Mouse (Mus musculus) ES-E14 (cell line): ENCODE data around the gene Foxp1. TPM values are rescaled to one million over a fixed set of nuclear protein-coding genes. Genes with fewer than 3 reads are reported as not detected.

Experiments
- DNase-seq: peaks from one replicate; pipeline ENCODE4 v3.0.0-alpha.2; 2013; ENCODE audit warnings: low read depth, low spot score
- H3K27ac ChIP-seq: 2 replicates; pipeline ENCODE4 v1.5.1; 2012; ENCODE audit warnings: low read depth, mild to moderate bottlenecking, low read length, moderate library complexity, mixed read lengths; ENCODE audit not compliant: poor library complexity, insufficient read depth, severe bottlenecking
- H3K36me3 ChIP-seq: 2 replicates; pipeline ENCODE4 v1.6.1; 2012; ENCODE audit warnings: mild to moderate bottlenecking, low read length, moderate library complexity, mixed read lengths; ENCODE audit not compliant: control insufficient read depth, poor library complexity, insufficient read depth, severe bottlenecking
- H3K4me1 ChIP-seq, 2 experiments: fragments of 150-350 bp in 1 of 2; sonication (generic) in 1 of 2; 2 replicates each; pipeline ENCODE4 v1.6.1; 2012; ENCODE audit warnings: low read length in 2 of 2, mild to moderate bottlenecking in 1 of 2, mixed read lengths in 1 of 2; ENCODE audit not compliant: control insufficient read depth in 2 of 2, insufficient read depth in 2 of 2, poor library complexity in 1 of 2
- H3K4me3 ChIP-seq, 2 experiments: fragments of 150-350 bp in 1 of 2; sonication (generic) in 1 of 2; 2 replicates each; pipeline ENCODE4 v1.5.1; 2012; ENCODE audit warnings: low read length in 2 of 2, low read depth in 1 of 2, mild to moderate bottlenecking in 1 of 2, mixed read lengths in 1 of 2; ENCODE audit not compliant: insufficient read depth in 1 of 2, poor library complexity in 1 of 2, severe bottlenecking in 1 of 2
- H3K9ac ChIP-seq: 2 replicates; pipeline ENCODE4 v1.6.1; 2012; ENCODE audit warnings: low read depth, mild to moderate bottlenecking, low read length, mixed read lengths; ENCODE audit not compliant: poor library complexity, insufficient read depth, severe bottlenecking
- H3K9me3 ChIP-seq: fragments of 150-350 bp; sonication (generic); 2 replicates; pipeline ENCODE4 v1.6.1; 2012; ENCODE audit warnings: low read depth, mild to moderate bottlenecking, low read length; ENCODE audit not compliant: control insufficient read depth, insufficient read depth
- CHD2 ChIP-seq: IDR thresholded peaks from 2 replicates; pipeline ENCODE4 v1.6.1; 2014; ENCODE audit warnings: mild to moderate bottlenecking, low read depth, low read length, inconsistent platforms
- HCFC1 ChIP-seq: IDR thresholded peaks from 2 replicates; pipeline ENCODE4 v1.6.1; 2012; ENCODE audit warnings: low read length, inconsistent platforms, borderline replicate concordance; ENCODE audit not compliant: insufficient read depth
- MAFK ChIP-seq: IDR thresholded peaks from 2 replicates; pipeline ENCODE4 v1.6.1; 2014; ENCODE audit warnings: mild to moderate bottlenecking, low read depth, low read length, inconsistent platforms; ENCODE audit not compliant: insufficient read depth
- ZC3H11A ChIP-seq: IDR thresholded peaks from 2 replicates; pipeline ENCODE4 v1.6.1; 2012; ENCODE audit warnings: low read depth, mild to moderate bottlenecking, inconsistent platforms, low read length, borderline replicate concordance
- ZNF384 ChIP-seq: IDR thresholded peaks from 2 replicates; pipeline ENCODE4 v1.6.1; 2012; ENCODE audit warnings: low read depth, low read length, inconsistent platforms
- in situ Hi-C, 2 experiments: fragments of 600-800 bp; cut with MboI; formaldehyde crosslinking; loops; one replicate each; pipeline ENCODE4 v1.15.1; 2025; ENCODE audit warnings: low sequenced_read_pairs in 2 of 2, inconsistent platforms in 1 of 2; ENCODE audit not compliant: unreplicated experiment in 2 of 2
- total RNA-seq: library from RNA; depleted of rRNA; stranded (reverse); fragments of 300-350 nt; gene quantifications from 2 replicates; pipeline ENCODE4 v1.2.3, GENCODE M21; 2012

Gene Foxp1
- total RNA-seq, 1 experiment, result 70.0 TPM

DNA sequence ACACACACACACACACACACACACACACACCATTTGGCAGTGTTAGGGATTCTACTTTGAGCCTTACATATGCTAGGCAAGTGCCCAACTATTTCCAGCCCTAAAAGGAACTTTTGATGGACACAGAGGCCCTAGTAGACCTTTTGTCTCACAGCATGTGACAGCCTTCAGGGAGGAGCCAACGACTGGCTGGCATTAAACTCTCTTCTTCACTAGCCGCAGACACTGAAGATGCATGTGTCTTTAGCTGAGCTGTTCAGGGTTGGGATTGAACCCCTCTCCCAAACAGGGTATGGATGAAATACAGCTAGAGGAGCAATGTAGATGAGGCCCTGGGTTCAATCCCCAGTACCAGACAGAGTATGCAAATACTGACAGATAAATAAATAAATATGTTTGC lies 428.7 kb downstream of the Foxp1 start:
- Histone ChIP-seq H3K36me3 (no peaks in the 10 kb centered on the region), H3K9me3 (no peaks in the 10 kb centered on the region), H3K9ac (no peak overlapping the region), H3K4me1 (peaks cover 5 to 6% of the 10 kb centered on the region in 2 experiments; a peak in 2 of 4 replicates), H3K4me3 (no peak overlapping the region), H3K27ac (no peak overlapping the region)
- in situ Hi-C loops, result no loop called here
- no peak for DNase-seq
- TF ChIP-seq MAFK, result no peak
- no peak for TF ChIP-seq ZC3H11A
- no peak for TF ChIP-seq CHD2
- no peak for TF ChIP-seq HCFC1
- no peak for TF ChIP-seq ZNF384

DNA sequence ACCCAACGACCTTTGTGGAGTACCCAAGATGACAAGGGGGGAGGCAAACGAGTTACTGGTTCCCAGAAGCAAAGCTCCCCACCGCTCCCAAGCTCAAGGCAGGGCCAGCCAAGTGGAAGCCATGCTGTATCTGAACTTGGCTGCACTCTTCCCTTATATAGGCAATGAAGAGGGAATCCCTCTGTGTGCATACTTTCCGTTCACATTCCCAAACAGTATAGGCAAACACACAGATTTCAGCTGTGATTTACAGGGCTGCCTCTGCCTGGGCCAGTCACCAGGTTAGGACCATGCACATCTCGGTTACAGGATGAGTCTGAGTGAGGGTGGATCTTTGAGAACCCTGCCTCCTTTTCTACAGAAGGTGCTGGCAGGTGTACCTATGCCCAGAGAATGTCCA lies 429.3 kb downstream of the Foxp1 start:
- Histone ChIP-seq H3K9me3 (no peaks in the 10 kb centered on the region), H3K9ac (no peak overlapping the region), H3K36me3 (no peaks in the 10 kb centered on the region), H3K4me3 (no peak overlapping the region), H3K27ac (no peak overlapping the region), H3K4me1 (peaks cover 3 to 6% of the 10 kb centered on the region in 2 experiments; a peak in 2 of 4 replicates)
- TF ChIP-seq ZC3H11A (no peak), CHD2 (no peak), HCFC1 (no peak), MAFK (no peak), ZNF384 (no peak)
- in situ Hi-C loops, result no loop called here
- DNase-seq, result no peak

DNA sequence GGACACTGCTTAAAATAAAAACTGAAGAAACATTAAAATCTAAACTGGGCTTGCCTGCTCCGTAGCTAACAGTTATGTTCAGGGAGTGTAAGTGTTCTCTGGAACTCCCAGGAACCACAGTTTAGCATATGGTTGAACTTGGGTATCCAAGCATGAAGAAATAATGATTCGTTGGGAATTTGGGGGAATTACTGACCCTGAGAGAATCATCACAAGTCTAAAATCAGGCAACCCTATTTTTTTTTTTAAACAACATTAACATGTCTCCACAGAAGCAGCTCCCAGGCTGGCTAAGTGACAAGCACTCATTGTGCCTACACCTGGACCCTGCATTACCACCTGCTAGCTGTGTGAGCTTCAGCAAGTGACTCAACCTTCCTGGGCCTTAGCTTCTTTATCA lies 430.7 kb downstream of the Foxp1 start:
- DNase-seq, result no peak
- Histone ChIP-seq H3K27ac (no peak overlapping the region), H3K9ac (no peak overlapping the region), H3K9me3 (no peaks in the 10 kb centered on the region), H3K4me3 (no peak overlapping the region), H3K36me3 (no peaks in the 10 kb centered on the region), H3K4me1 (peaks cover 3 to 6% of the 10 kb centered on the region in 2 experiments; a peak in 2 of 4 replicates)
- in situ Hi-C loops, result no loop called here
- TF ChIP-seq ZC3H11A (no peak), MAFK (no peak), ZNF384 (no peak), CHD2 (no peak), HCFC1 (no peak)

DNA sequence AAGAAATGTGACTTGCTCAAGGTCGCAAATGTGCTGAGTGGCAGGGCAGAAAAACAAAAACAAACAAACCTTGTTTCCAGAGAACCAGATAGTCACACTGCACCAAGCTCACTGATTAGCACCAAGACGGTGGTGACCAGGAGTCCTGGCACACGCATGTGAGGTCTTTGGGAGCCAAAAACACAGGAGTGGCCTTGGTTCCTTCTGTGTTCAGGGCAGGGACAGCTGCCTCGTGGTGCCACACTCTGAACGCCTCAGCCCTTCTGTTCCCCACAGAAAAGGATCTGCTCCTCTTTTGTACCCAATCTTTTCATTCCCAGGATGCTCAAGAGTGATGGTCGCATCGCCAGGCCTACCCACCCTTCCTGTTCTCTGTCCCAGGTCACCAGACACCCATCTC lies 434.9 kb downstream of the Foxp1 start:
- H3K9ac ChIP-seq, result no peak overlapping the region

DNA sequence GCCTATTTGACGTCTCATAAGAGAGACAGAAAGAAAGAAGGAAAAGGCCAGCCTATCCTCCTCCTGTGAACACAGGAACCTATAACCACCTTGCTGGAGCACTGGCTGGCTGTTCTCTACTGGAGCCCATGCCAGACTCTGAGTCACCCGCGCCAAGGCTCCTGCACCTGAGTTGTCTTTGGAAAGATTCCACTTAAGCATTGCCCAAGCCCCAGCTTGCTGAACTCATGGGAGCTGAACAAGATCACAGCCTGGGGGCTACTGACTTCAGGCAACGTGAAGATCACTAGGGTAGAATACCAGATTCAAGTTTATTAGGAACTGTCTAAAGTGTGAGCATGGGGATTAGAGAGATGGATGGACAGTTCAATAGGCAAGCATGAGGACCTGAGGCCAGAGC lies 437.6 kb downstream of the Foxp1 start:
- TF ChIP-seq HCFC1 (no peak), MAFK (no peak), ZNF384 (no peak), ZC3H11A (no peak), CHD2 (no peak)
- no peak overlapping the region for H3K4me3 ChIP-seq
- 0 out of 4 replicates have a peak, but pooled peaks cover 0 to 2% of the 10 kb centered on the region in 2 experiments for H3K4me1 ChIP-seq
- no peak for DNase-seq
- H3K9ac ChIP-seq, result no peak overlapping the region
- no peaks in the 10 kb centered on the region for H3K9me3 ChIP-seq
- in situ Hi-C loops, result no loop called here
- no peaks in the 10 kb centered on the region for H3K36me3 ChIP-seq
- no peak overlapping the region for H3K27ac ChIP-seq

More for the DNA sequence above, 434.9 kb downstream of the Foxp1 start:
- in situ Hi-C loops, result no loop called here
- TF ChIP-seq ZNF384 (no peak), ZC3H11A (no peak), CHD2 (no peak), MAFK (no peak), HCFC1 (no peak)
- H3K36me3 ChIP-seq, result no peaks in the 10 kb centered on the region
- DNase-seq, result no peak
- no peaks in the 10 kb centered on the region for H3K9me3 ChIP-seq
- H3K4me3 ChIP-seq, result no peak overlapping the region
- H3K27ac ChIP-seq, result no peak overlapping the region
- H3K4me1 ChIP-seq, result no peaks in the 10 kb centered on the region
